Mouse (Mus musculus) hindbrain, embryonic 11.5 days (tissue): ENCODE results near the gene Hist1h4m. TPM values are rescaled to one million over a fixed set of nuclear protein-coding genes. Genes with fewer than 3 reads are reported as not detected.
"Not testable (repeated sequence)": the region's sequence is repeated elsewhere in the genome, so short reads cannot be mapped to it uniquely, and the experiment has no call there.

Experiments
- ATAC-seq: fragments of 200-750 bp; cut with Nextera tagmentation; 2 replicates; pipeline ENCODE4 v1.8.0; 2017; ENCODE audit warnings: mild to moderate bottlenecking, moderate TSS enrichment, moderate library complexity; ENCODE audit not compliant: low FRiP score
- DNase-seq: peaks from one replicate; pipeline ENCODE4 v3.0.0-alpha.2; 2015; ENCODE audit warnings: low spot score
- H3K27ac ChIP-seq: fragments of 300-500 bp; sonication (generic); 2 replicates; pipeline ENCODE4 v1.5.1; 2014; ENCODE audit warnings: mild to moderate bottlenecking, low read depth, low read length
- H3K27me3 ChIP-seq: fragments of 300-500 bp; sonication (generic); 2 replicates; pipeline ENCODE4 v1.6.1; 2014; ENCODE audit warnings: mild to moderate bottlenecking, low read length, moderate library complexity, mixed read lengths; ENCODE audit not compliant: control insufficient read depth, insufficient read depth
- H3K36me3 ChIP-seq: fragments of 300-500 bp; sonication (generic); 2 replicates; pipeline ENCODE4 v1.6.1; 2014; ENCODE audit warnings: mild to moderate bottlenecking, low read length, moderate library complexity, mixed read lengths; ENCODE audit not compliant: control insufficient read depth, insufficient read depth
- H3K4me1 ChIP-seq: fragments of 300-500 bp; sonication (generic); replicated peaks from 2 replicates; pipeline ENCODE4 v1.6.1; 2014; ENCODE audit warnings: low read length, mixed read lengths; ENCODE audit not compliant: control insufficient read depth, insufficient read depth
- H3K4me2 ChIP-seq: fragments of 300-500 bp; sonication (generic); replicated peaks from 2 replicates; pipeline ENCODE4 v1.6.1; 2014; ENCODE audit warnings: mild to moderate bottlenecking, low read depth, low read length
- H3K4me3 ChIP-seq: fragments of 300-500 bp; sonication (generic); 2 replicates; pipeline ENCODE4 v1.5.1; 2014; ENCODE audit warnings: low read depth, low read length
- H3K9ac ChIP-seq: fragments of 300-500 bp; sonication (generic); 2 replicates; pipeline ENCODE4 v1.6.1; 2014; ENCODE audit warnings: low read depth, low read length
- H3K9me3 ChIP-seq: fragments of 300-500 bp; sonication (generic); 2 replicates; pipeline ENCODE4 v1.6.1; 2016; ENCODE audit warnings: low read length; ENCODE audit not compliant: control insufficient read depth
- WGBS: fragments of 180-500 bp; shearing (Covaris S2); extraction: QIAGEN DNeasy Blood & Tissue Kit; methylation state at CpG from one replicate; pipeline ENCODE4 v1.1.7; 2014; 5-methylcytosine and 5-hydroxymethylcytosine counted together
- polyA plus RNA-seq: library from polyadenylated mRNA; unstranded; fragments of >200 nt; fragmentation: Nextera tagmentation; extraction: Ambion mirVana; gene quantifications from 2 replicates; pipeline ENCODE4 v1.2.1, GENCODE M21; 2014

The Hist1h4m gene
- polyA plus RNA-seq, 1 experiment from 2014 or later = not detected

- no peaks in the 10 kb centered on the region for H3K9me3 ChIP-seq
- DNase-seq (no peak), ATAC-seq (no peak)
- H3K4me2 ChIP-seq = no peak overlapping the region
- H3K36me3 ChIP-seq = no peaks in the 10 kb centered on the region
- no peak overlapping the region for H3K4me3 ChIP-seq
- H3K9ac ChIP-seq = no peak overlapping the region
- H3K4me1 ChIP-seq = no peaks in the 10 kb centered on the region
- H3K27ac ChIP-seq = no peak overlapping the region
- WGBS = 90% methylated on average over 7 of the region's 7 CpGs
- H3K27me3 ChIP-seq = no peaks in the 10 kb centered on the region
Observed at GRCm38 (mm10) chr13:21795584-21795983, 16.0 kb upstream of the Hist1h4m start.

- H3K27me3 ChIP-seq, H3K4me1 ChIP-seq, H3K36me3 ChIP-seq, DNase-seq, H3K4me2 ChIP-seq, H3K9ac ChIP-seq, H3K9me3 ChIP-seq, H3K4me3 ChIP-seq, ATAC-seq, H3K27ac ChIP-seq: not testable (repeated sequence)
Observed at GRCm38 (mm10) chr13:21797163-21797562, 14.4 kb upstream of the Hist1h4m start.

- no CpG with 5 or more reads among the region's 4 CpGs for WGBS
- peak; percentile 75 for ATAC-seq
Observed at GRCm38 (mm10) chr13:21803058-21803457, 8.5 kb upstream of the Hist1h4m start.

GRCm38 (mm10) chr13:21810073-21810472, 1.5 kb upstream of the Hist1h4m start, which contains the start of the genes Hist1h2bq and Hist1h2ao:
Hist1h2bq (minus strand) TSS chr13:21810197.
Hist1h2ao (plus strand) TSS chr13:21810465.
- not testable (repeated sequence) for H3K4me3 ChIP-seq, H3K27me3 ChIP-seq, H3K9ac ChIP-seq, H3K4me1 ChIP-seq, DNase-seq, H3K27ac ChIP-seq, H3K9me3 ChIP-seq, H3K4me2 ChIP-seq, H3K36me3 ChIP-seq
- peak; percentile 98 for ATAC-seq
- no CpG with 5 or more reads among the region's 23 CpGs for WGBS

More at GRCm38 (mm10) chr13:21803058-21803457, 8.5 kb upstream of the Hist1h4m start:
- H3K4me3 ChIP-seq, H3K27ac ChIP-seq, DNase-seq, H3K4me2 ChIP-seq, H3K9me3 ChIP-seq, H3K27me3 ChIP-seq, H3K9ac ChIP-seq, H3K4me1 ChIP-seq, H3K36me3 ChIP-seq: not testable (repeated sequence)

- H3K4me2 ChIP-seq, DNase-seq, H3K36me3 ChIP-seq, H3K9me3 ChIP-seq, H3K27ac ChIP-seq, H3K27me3 ChIP-seq, H3K4me1 ChIP-seq, H3K4me3 ChIP-seq, H3K9ac ChIP-seq: not testable (repeated sequence)
- peak; percentile 48 for ATAC-seq
- WGBS = no CpG with 5 or more reads among the region's 8 CpGs
Observed at GRCm38 (mm10) chr13:21811074-21811473, 472 bp upstream of the Hist1h4m start.

- ATAC-seq = peak; percentile 66
- H3K4me2 ChIP-seq = peak overlapping the region; percentile 11; the same call in 1 of the 2 replicates
- H3K4me3 ChIP-seq, H3K36me3 ChIP-seq, H3K9ac ChIP-seq, H3K9me3 ChIP-seq, H3K4me1 ChIP-seq, H3K27ac ChIP-seq, DNase-seq, H3K27me3 ChIP-seq: not testable (repeated sequence)
- WGBS = under 1% methylated on average over 14 of the region's 14 CpGs
Observed at GRCm38 (mm10) chr13:21812092-21812491, 546 bp downstream of the Hist1h4m start.

- H3K36me3 ChIP-seq, H3K4me3 ChIP-seq, H3K9ac ChIP-seq, H3K4me2 ChIP-seq, DNase-seq, H3K4me1 ChIP-seq, ATAC-seq, H3K27me3 ChIP-seq, H3K27ac ChIP-seq, H3K9me3 ChIP-seq: not testable (repeated sequence)
- WGBS = 76% methylated on average over 6 of the region's 16 CpGs
Observed at GRCm38 (mm10) chr13:21820082-21820890, 8.7 kb downstream of the Hist1h4m start.

GRCm38 (mm10) chr13:21828511-21828910, 17.0 kb downstream of the Hist1h4m start:
- Histone ChIP-seq H3K4me1 (no peaks in the 10 kb centered on the region), H3K9me3 (no peaks in the 10 kb centered on the region), H3K27me3 (no peaks in the 10 kb centered on the region), H3K4me2 (no peak overlapping the region), H3K27ac (no peak overlapping the region), H3K4me3 (no peak overlapping the region), H3K36me3 (no peaks in the 10 kb centered on the region), H3K9ac (no peak overlapping the region)
- DNase-seq (no peak), ATAC-seq (no peak)
- 94% methylated on average over 3 of the region's 3 CpGs for WGBS

GRCm38 (mm10) chr13:21830344-21830743, 18.8 kb downstream of the Hist1h4m start:
- no peaks in the 10 kb centered on the region for H3K36me3 ChIP-seq
- no peak for ATAC-seq
- no peak overlapping the region for H3K4me2 ChIP-seq
- no peak for DNase-seq
- no peak overlapping the region for H3K27ac ChIP-seq
- 87% methylated on average over 10 of the region's 10 CpGs for WGBS
- no peaks in the 10 kb centered on the region for H3K4me1 ChIP-seq
- no peaks in the 10 kb centered on the region for H3K27me3 ChIP-seq
- no peaks in the 10 kb centered on the region for H3K9me3 ChIP-seq
- no peak overlapping the region for H3K4me3 ChIP-seq
- H3K9ac ChIP-seq = no peak overlapping the region
